Mouse (Mus musculus) liver, embryonic 11.5 days (tissue): ENCODE results near the gene Brd4. TPM values are rescaled to one million over a fixed set of nuclear protein-coding genes. Genes with fewer than 3 reads are reported as not detected.

Experiments
- ATAC-seq: fragments of 200-750 bp; cut with Nextera tagmentation; replicated peaks from 2 replicates; pipeline ENCODE4 v1.8.0; 2017; ENCODE audit warnings: moderate number of reproducible peaks, mild to moderate bottlenecking, moderate TSS enrichment, moderate library complexity; ENCODE audit not compliant: low FRiP score
- DNase-seq: peaks from one replicate; pipeline ENCODE4 v3.0.0-alpha.2; 2017; ENCODE audit warnings: low spot score
- H3K27ac ChIP-seq: fragments of 300-500 bp; sonication (generic); 2 replicates; pipeline ENCODE4 v1.5.1; 2014; ENCODE audit warnings: mild to moderate bottlenecking, low read depth, low read length, control low read depth
- H3K27me3 ChIP-seq: fragments of 300-500 bp; sonication (generic); replicated peaks from 2 replicates; pipeline ENCODE4 v1.6.1; 2014; ENCODE audit warnings: low read length, mixed read lengths; ENCODE audit not compliant: control insufficient read depth, insufficient read depth
- H3K36me3 ChIP-seq: fragments of 300-500 bp; sonication (generic); 2 replicates; pipeline ENCODE4 v1.6.1; 2014; ENCODE audit warnings: mild to moderate bottlenecking, low read length, moderate library complexity, mixed read lengths; ENCODE audit not compliant: control insufficient read depth, insufficient read depth
- H3K4me1 ChIP-seq: fragments of 300-500 bp; sonication (generic); replicated peaks from 2 replicates; pipeline ENCODE4 v1.6.1; 2014; ENCODE audit warnings: low read length, mixed read lengths; ENCODE audit not compliant: control insufficient read depth, insufficient read depth
- H3K4me2 ChIP-seq: fragments of 300-500 bp; sonication (generic); 2 replicates; pipeline ENCODE4 v1.6.1; 2014; ENCODE audit warnings: mild to moderate bottlenecking, control low read depth, moderate library complexity
- H3K4me3 ChIP-seq: fragments of 300-500 bp; sonication (generic); 2 replicates; pipeline ENCODE4 v1.5.1; 2014; ENCODE audit warnings: low read depth, low read length, control low read depth
- H3K9ac ChIP-seq: fragments of 300-500 bp; sonication (generic); 2 replicates; pipeline ENCODE4 v1.6.1; 2014; ENCODE audit warnings: low read depth, low read length, control low read depth
- H3K9me3 ChIP-seq: fragments of 300-500 bp; sonication (generic); 2 replicates; pipeline ENCODE4 v1.6.1; 2016; ENCODE audit warnings: low read length, inconsistent platforms, mixed read lengths; ENCODE audit not compliant: control insufficient read depth
- WGBS: fragments of 180-500 bp; shearing (Covaris S2); extraction: QIAGEN DNeasy Blood & Tissue Kit; methylation state at CpG from one replicate; pipeline ENCODE4 v1.1.7; 2014; 5-methylcytosine and 5-hydroxymethylcytosine counted together
- polyA plus RNA-seq: library from polyadenylated mRNA; unstranded; fragments of >200 nt; fragmentation: Nextera tagmentation; extraction: Ambion mirVana; gene quantifications from 2 replicates; pipeline ENCODE4 v1.2.1, GENCODE M21; 2014

Brd4 gene
- polyA plus RNA-seq, 1 experiment from 2014 or later, result 97.6 TPM

- no peak for ATAC-seq
- Histone ChIP-seq H3K9me3 (no peaks in the 10 kb centered on the region), H3K36me3 (no peaks in the 10 kb centered on the region), H3K27me3 (peaks cover under 1% of the 10 kb centered on the region; the same call in 1 of the 2 replicates), H3K4me1 (no peaks in the 10 kb centered on the region), H3K9ac (no peak overlapping the region), H3K27ac (no peak overlapping the region), H3K4me3 (no peak overlapping the region), H3K4me2 (no peak overlapping the region)
- WGBS, result 44% methylated on average over 8 of the region's 8 CpGs
- DNase-seq, result no peak
Observed at GRCm38 (mm10) chr17:32183017-32183416, 101.5 kb downstream of the Brd4 start.

- no peak for DNase-seq
- no peaks in the 10 kb centered on the region for H3K9me3 ChIP-seq
- no peak overlapping the region for H3K4me2 ChIP-seq
- no peak overlapping the region for H3K4me3 ChIP-seq
- H3K4me1 ChIP-seq, result no peaks in the 10 kb centered on the region
- WGBS, result 55% methylated on average over 11 of the region's 11 CpGs
- H3K27me3 ChIP-seq, result no peaks in the 10 kb centered on the region
- no peak for ATAC-seq
- H3K36me3 ChIP-seq, result no peaks in the 10 kb centered on the region
- H3K9ac ChIP-seq, result no peak overlapping the region
- no peak overlapping the region for H3K27ac ChIP-seq
Observed at GRCm38 (mm10) chr17:32179621-32180491, 104.7 kb downstream of the Brd4 start.

- H3K9ac ChIP-seq, result no peak overlapping the region
- no peaks in the 10 kb centered on the region for H3K36me3 ChIP-seq
- WGBS, result 82% methylated on average over 4 of the region's 4 CpGs
- H3K27ac ChIP-seq, result no peak overlapping the region
- H3K9me3 ChIP-seq, result no peaks in the 10 kb centered on the region
- no peak overlapping the region for H3K4me2 ChIP-seq
- no peaks in the 10 kb centered on the region for H3K27me3 ChIP-seq
- H3K4me1 ChIP-seq, result no peaks in the 10 kb centered on the region
- no peak for ATAC-seq
- H3K4me3 ChIP-seq, result no peak overlapping the region
- DNase-seq, result no peak
Observed at GRCm38 (mm10) chr17:32176919-32177318, 107.6 kb downstream of the Brd4 start.

- 67% methylated on average over 7 of the region's 7 CpGs for WGBS
- no peaks in the 10 kb centered on the region for H3K36me3 ChIP-seq
- ATAC-seq (no peak), DNase-seq (no peak)
- H3K4me1 ChIP-seq, result peaks cover 8% of the 10 kb centered on the region
- no peaks in the 10 kb centered on the region for H3K27me3 ChIP-seq
- no peak overlapping the region for H3K27ac ChIP-seq
- H3K9me3 ChIP-seq, result no peaks in the 10 kb centered on the region
- no peak overlapping the region for H3K4me3 ChIP-seq
- no peak overlapping the region for H3K4me2 ChIP-seq
- H3K9ac ChIP-seq, result no peak overlapping the region
Observed at GRCm38 (mm10) chr17:32173166-32173565, 111.4 kb downstream of the Brd4 start.

GRCm38 (mm10) chr17:32172485-32172884, 112.0 kb downstream of the Brd4 start:
- Histone ChIP-seq H3K36me3 (no peaks in the 10 kb centered on the region), H3K9me3 (no peaks in the 10 kb centered on the region), H3K27ac (no peak overlapping the region), H3K4me3 (no peak overlapping the region), H3K9ac (no peak overlapping the region), H3K27me3 (no peaks in the 10 kb centered on the region), H3K4me1 (peaks cover 8% of the 10 kb centered on the region), H3K4me2 (no peak overlapping the region)
- ATAC-seq (no peak), DNase-seq (no peak)
- WGBS, result 58% methylated on average over 2 of the region's 2 CpGs

GRCm38 (mm10) chr17:32169518-32170225, 114.8 kb downstream of the Brd4 start:
- no peak overlapping the region for H3K4me3 ChIP-seq
- H3K9me3 ChIP-seq, result no peaks in the 10 kb centered on the region
- no peaks in the 10 kb centered on the region for H3K36me3 ChIP-seq
- peak; percentile 61 for ATAC-seq
- peaks cover 6% of the 10 kb centered on the region for H3K27me3 ChIP-seq
- 53% methylated on average over 4 of the region's 4 CpGs for WGBS
- no peak for DNase-seq
- no peak overlapping the region for H3K9ac ChIP-seq
- H3K27ac ChIP-seq, result no peak overlapping the region
- H3K4me2 ChIP-seq, result no peak overlapping the region
- H3K4me1 ChIP-seq, result peaks cover 24% of the 10 kb centered on the region

- Histone ChIP-seq H3K27me3 (peaks cover 31% of the 10 kb centered on the region), H3K4me2 (peak within 1 kb of the TSS; percentile 97), H3K4me3 (peak within 1 kb of the TSS; percentile 67), H3K9me3 (no peaks in the 10 kb centered on the region), H3K36me3 (no peaks in the 10 kb centered on the region), H3K27ac (peak within 1 kb of the TSS; percentile 66), H3K4me1 (peaks cover 30% of the 10 kb centered on the region), H3K9ac (peak within 1 kb of the TSS; percentile 64)
- ATAC-seq (peak; percentile 50), DNase-seq (peak; percentile 77)
- under 1% methylated on average over 37 of the region's 39 CpGs for WGBS
Observed at GRCm38 (mm10) chr17:32166687-32167086, 117.8 kb downstream of the Brd4 start, which contains the start of gene Notch3. TSS of gene Notch3 (minus strand) at chr17:32166852.

GRCm38 (mm10) chr17:32165803-32166595, 118.5 kb downstream of the Brd4 start:
- ATAC-seq, result peak; percentile 37; the same call in 1 of the 2 replicates
- H3K4me3 ChIP-seq, result peak overlapping the region; percentile 67
- no peaks in the 10 kb centered on the region for H3K36me3 ChIP-seq
- WGBS, result under 1% methylated on average over 39 of the region's 43 CpGs
- no peaks in the 10 kb centered on the region for H3K9me3 ChIP-seq
- H3K9ac ChIP-seq, result peak overlapping the region; percentile 64
- H3K27me3 ChIP-seq, result peaks cover 37% of the 10 kb centered on the region
- peaks cover 30% of the 10 kb centered on the region for H3K4me1 ChIP-seq
- peak; percentile 79 for DNase-seq
- H3K4me2 ChIP-seq, result peak overlapping the region; percentile 97
- H3K27ac ChIP-seq, result peak overlapping the region; percentile 66
